Mouse (Mus musculus): ENCODE results near the gene Olfr665. TPM values are rescaled to one million over a fixed set of nuclear protein-coding genes. Genes with fewer than 3 reads are reported as not detected.
"Not testable (repeated sequence)": the region's sequence is repeated elsewhere in the genome, so short reads cannot be mapped to it uniquely, and the experiment has no call there.

The Olfr665 gene
- total RNA-seq (2014; rRNA removed) (not detected in 2 replicates), polyA plus RNA-seq (2015; fragmentation: Nextera tagmentation; extraction: Ambion mirVana) (not detected in 2 replicates)

GRCm38 (mm10) chr7:104877731-104878130 is at the start of gene Olfr665:
TSS of gene Olfr665 (plus strand) at chr7:104878031.
- H3K4me3 ChIP-seq (ENCODE audit: low read depth, low read length): no peak within 1 kb of the TSS
- ATAC-seq (ENCODE audit: low FRiP score) (no peak), DNase-seq (ENCODE audit: low spot score) (no peak)
- H3K27ac ChIP-seq (ENCODE audit: low read depth, low read length): no peak within 1 kb of the TSS
- 41% methylated on average over 1 of the region's 1 CpGs for WGBS
- H3K36me3 ChIP-seq (ENCODE audit: insufficient read depth, low read length): no peaks in the 10 kb centered on the region
- H3K9me3 ChIP-seq (ENCODE audit: low read length): no peaks in the 10 kb centered on the region
- no peak within 1 kb of the TSS for H3K9ac ChIP-seq (replicated peaks; ENCODE audit: low read length, poor library complexity, severe bottlenecking)
- TF ChIP-seq CTCF (IDR thresholded peaks at IDR 0.05): no peak
- no peaks in the 10 kb centered on the region for H3K4me1 ChIP-seq (ENCODE audit: insufficient read depth, low read length)
- no peak within 1 kb of the TSS for H3K4me2 ChIP-seq (ENCODE audit: low read depth, low read length, poor library complexity, severe bottlenecking)
- H3K27me3 ChIP-seq (ENCODE audit: insufficient read depth, low read length): no peaks in the 10 kb centered on the region

GRCm38 (mm10) chr7:104842503-104842902 is 35.3 kb upstream of the Olfr665 start, which contains the start of gene Usp17lb:
TSS of gene Usp17lb (minus strand) at chr7:104842603.
- H3K9me3 ChIP-seq (ENCODE audit: low read length): no peaks in the 10 kb centered on the region
- no peak within 1 kb of the TSS for H3K4me2 ChIP-seq (ENCODE audit: low read depth, low read length, poor library complexity, severe bottlenecking)
- WGBS: 55% methylated on average over 1 of the region's 1 CpGs
- no peaks in the 10 kb centered on the region for H3K4me1 ChIP-seq (ENCODE audit: insufficient read depth, low read length)
- DNase-seq (ENCODE audit: low spot score): no peak
- H3K4me3 ChIP-seq (ENCODE audit: low read depth, low read length): no peak within 1 kb of the TSS
- H3K27ac ChIP-seq (ENCODE audit: low read depth, low read length): no peak within 1 kb of the TSS
- no peak for ATAC-seq (ENCODE audit: low FRiP score)
- H3K9ac ChIP-seq (replicated peaks; ENCODE audit: low read length, poor library complexity, severe bottlenecking): no peak within 1 kb of the TSS
- no peaks in the 10 kb centered on the region for H3K36me3 ChIP-seq (ENCODE audit: insufficient read depth, low read length)
- no peaks in the 10 kb centered on the region for H3K27me3 ChIP-seq (ENCODE audit: insufficient read depth, low read length)
- no peak for TF ChIP-seq CTCF (IDR thresholded peaks at IDR 0.05)

- H3K4me2 ChIP-seq (ENCODE audit: low read depth, low read length, poor library complexity, severe bottlenecking): no peak overlapping the region
- 89% methylated on average over 1 of the region's 1 CpGs for WGBS
- no peak overlapping the region for H3K27ac ChIP-seq (ENCODE audit: low read depth, low read length)
- ATAC-seq (ENCODE audit: low FRiP score): no peak
- no peak overlapping the region for H3K9ac ChIP-seq (replicated peaks; ENCODE audit: low read length, poor library complexity, severe bottlenecking)
- H3K9me3 ChIP-seq (ENCODE audit: low read length): no peaks in the 10 kb centered on the region
- DNase-seq (ENCODE audit: low spot score): no peak
- no peaks in the 10 kb centered on the region for H3K4me1 ChIP-seq (ENCODE audit: insufficient read depth, low read length)
- no peaks in the 10 kb centered on the region for H3K27me3 ChIP-seq (ENCODE audit: insufficient read depth, low read length)
- H3K36me3 ChIP-seq (ENCODE audit: insufficient read depth, low read length): no peaks in the 10 kb centered on the region
- TF ChIP-seq CTCF (IDR thresholded peaks at IDR 0.05): no peak
- H3K4me3 ChIP-seq (ENCODE audit: low read depth, low read length): no peak overlapping the region
These were observed 34.0 kb upstream of the Olfr665 start for GRCm38 (mm10) chr7:104843731-104844287.

- H3K9me3 ChIP-seq (ENCODE audit: low read length); H3K27ac ChIP-seq (ENCODE audit: low read depth, low read length); H3K4me3 ChIP-seq (ENCODE audit: low read depth, low read length); H3K9ac ChIP-seq (replicated peaks; ENCODE audit: low read length, poor library complexity, severe bottlenecking); DNase-seq (ENCODE audit: low spot score); H3K4me2 ChIP-seq (ENCODE audit: low read depth, low read length, poor library complexity, severe bottlenecking); H3K36me3 ChIP-seq (ENCODE audit: insufficient read depth, low read length); ATAC-seq (ENCODE audit: low FRiP score); H3K27me3 ChIP-seq (ENCODE audit: insufficient read depth, low read length); H3K4me1 ChIP-seq (ENCODE audit: insufficient read depth, low read length): not testable (repeated sequence)
- WGBS: 70% methylated on average over 2 of the region's 2 CpGs
These were observed 26.3 kb upstream of the Olfr665 start for GRCm38 (mm10) chr7:104851546-104851945.

- Histone ChIP-seq H3K27me3 (ENCODE audit: insufficient read depth, low read length) (no peaks in the 10 kb centered on the region), H3K9me3 (ENCODE audit: low read length) (no peaks in the 10 kb centered on the region), H3K36me3 (ENCODE audit: insufficient read depth, low read length) (no peaks in the 10 kb centered on the region), H3K27ac (ENCODE audit: low read depth, low read length) (no peak overlapping the region), H3K4me3 (ENCODE audit: low read depth, low read length) (no peak overlapping the region), H3K9ac (replicated peaks; ENCODE audit: low read length, poor library complexity, severe bottlenecking) (no peak overlapping the region), H3K4me1 (ENCODE audit: insufficient read depth, low read length) (no peaks in the 10 kb centered on the region), H3K4me2 (ENCODE audit: low read depth, low read length, poor library complexity, severe bottlenecking) (no peak overlapping the region)
- no peak for TF ChIP-seq CTCF (IDR thresholded peaks at IDR 0.05)
- WGBS: 86% methylated on average over 3 of the region's 3 CpGs
- no peak for ATAC-seq (ENCODE audit: low FRiP score)
- DNase-seq (ENCODE audit: low spot score): no peak
These were observed 22.5 kb upstream of the Olfr665 start for GRCm38 (mm10) chr7:104855248-104855750.

- 77% methylated on average over 2 of the region's 2 CpGs for WGBS
- ATAC-seq (ENCODE audit: low FRiP score); H3K4me3 ChIP-seq (ENCODE audit: low read depth, low read length); H3K4me2 ChIP-seq (ENCODE audit: low read depth, low read length, poor library complexity, severe bottlenecking); H3K27me3 ChIP-seq (ENCODE audit: insufficient read depth, low read length); DNase-seq (ENCODE audit: low spot score); H3K9me3 ChIP-seq (ENCODE audit: low read length); H3K27ac ChIP-seq (ENCODE audit: low read depth, low read length); H3K9ac ChIP-seq (replicated peaks; ENCODE audit: low read length, poor library complexity, severe bottlenecking); H3K36me3 ChIP-seq (ENCODE audit: insufficient read depth, low read length); H3K4me1 ChIP-seq (ENCODE audit: insufficient read depth, low read length): not testable (repeated sequence)
These were observed 21.1 kb upstream of the Olfr665 start, which contains the start of gene Usp17la for GRCm38 (mm10) chr7:104856709-104857108. TSS of gene Usp17la (plus strand) at chr7:104857009.

Data from midbrain, postnatal 0 days (tissue).